Mouse (Mus musculus) kidney, embryonic 14.5 days (tissue): ENCODE data around the gene Rad51b. TPM values are rescaled to one million over a fixed set of nuclear protein-coding genes. Genes with fewer than 3 reads are reported as not detected.

Experiments used
- ATAC-seq: fragments of 200-750 bp; cut with Nextera tagmentation; 2 replicates; pipeline ENCODE4 v1.8.0; 2017; ENCODE audit warnings: moderate number of reproducible peaks, mild to moderate bottlenecking, moderate TSS enrichment, moderate library complexity; ENCODE audit not compliant: low FRiP score, low TSS enrichment
- H3K27ac ChIP-seq: fragments of 300-500 bp; sonication (generic); 2 replicates; pipeline ENCODE4 v1.5.1; 2014; ENCODE audit warnings: low read depth, mild to moderate bottlenecking, low read length, moderate library complexity, mixed read lengths
- H3K27me3 ChIP-seq: fragments of 300-500 bp; sonication (generic); 2 replicates; pipeline ENCODE4 v1.6.1; 2014; ENCODE audit warnings: mild to moderate bottlenecking, low read length; ENCODE audit not compliant: control insufficient read depth, insufficient read depth
- H3K36me3 ChIP-seq: fragments of 300-500 bp; sonication (generic); 2 replicates; pipeline ENCODE4 v1.6.1; 2014; ENCODE audit warnings: low read length, mixed read lengths; ENCODE audit not compliant: control insufficient read depth, insufficient read depth
- H3K4me1 ChIP-seq: fragments of 300-500 bp; sonication (generic); 2 replicates; pipeline ENCODE4 v1.6.1; 2014; ENCODE audit warnings: low read length, mixed read lengths; ENCODE audit not compliant: control insufficient read depth, insufficient read depth
- H3K4me2 ChIP-seq: fragments of 300-500 bp; sonication (generic); replicated peaks from 2 replicates; pipeline ENCODE4 v1.6.1; 2014; ENCODE audit warnings: low read depth, mild to moderate bottlenecking, low read length
- H3K4me3 ChIP-seq: fragments of 300-500 bp; sonication (generic); 2 replicates; pipeline ENCODE4 v1.5.1; 2014; ENCODE audit warnings: mild to moderate bottlenecking, low read length
- H3K9ac ChIP-seq: fragments of 300-500 bp; sonication (generic); 2 replicates; pipeline ENCODE4 v1.6.1; 2014; ENCODE audit warnings: low read depth, mild to moderate bottlenecking, low read length, moderate library complexity
- H3K9me3 ChIP-seq: fragments of 300-500 bp; sonication (generic); 2 replicates; pipeline ENCODE4 v1.6.1; 2016; ENCODE audit warnings: low read length; ENCODE audit not compliant: control insufficient read depth
- WGBS: fragments of 180-500 bp; shearing (Covaris S2); extraction: QIAGEN DNeasy Blood & Tissue Kit; methylation state at CpG from one replicate; pipeline ENCODE4 v1.1.7; 2014; 5-methylcytosine and 5-hydroxymethylcytosine counted together
- polyA plus RNA-seq: library from polyadenylated mRNA; unstranded; fragments of >200 nt; fragmentation: Nextera tagmentation; extraction: Ambion mirVana; gene quantifications from 2 replicates; pipeline ENCODE4 v1.2.1, GENCODE M21; 2014

The Rad51b gene
- polyA plus RNA-seq, 1 experiment from 2014 or later, result 7.2 TPM

- ATAC-seq, result no peak
Measured at GRCm38 (mm10) chr12:79681571-79681970, 384.5 kb downstream of the Rad51b start.

GRCm38 (mm10) chr12:79683350-79683749 lies 386.3 kb downstream of the Rad51b start:
- Histone ChIP-seq H3K9me3 (no peaks in the 10 kb centered on the region), H3K27me3 (no peaks in the 10 kb centered on the region), H3K4me3 (no peak overlapping the region), H3K27ac (peak overlapping the region; percentile 77; the same call in 1 of the 2 replicates), H3K9ac (no peak overlapping the region), H3K4me1 (peaks cover 32% of the 10 kb centered on the region), H3K36me3 (no peaks in the 10 kb centered on the region), H3K4me2 (no peak overlapping the region)
- ATAC-seq, result 0 out of 2 replicates have a peak, but pooled peaks have one; percentile 38
- WGBS, result 12% methylated on average over 3 of the region's 3 CpGs

More at GRCm38 (mm10) chr12:79681571-79681970, 384.5 kb downstream of the Rad51b start:
- Histone ChIP-seq H3K4me2 (no peak overlapping the region), H3K36me3 (no peaks in the 10 kb centered on the region), H3K27ac (no peak overlapping the region), H3K4me3 (no peak overlapping the region), H3K9ac (no peak overlapping the region), H3K9me3 (no peaks in the 10 kb centered on the region), H3K27me3 (no peaks in the 10 kb centered on the region), H3K4me1 (peaks cover 21% of the 10 kb centered on the region)
- WGBS, result 63% methylated on average over 6 of the region's 6 CpGs

- ATAC-seq, result no peak
Measured at GRCm38 (mm10) chr12:79683759-79684158, 386.7 kb downstream of the Rad51b start.

GRCm38 (mm10) chr12:79684338-79684737 lies 387.3 kb downstream of the Rad51b start:
- Histone ChIP-seq H3K4me2 (no peak overlapping the region), H3K27ac (peak overlapping the region; percentile 44; the same call in 1 of the 2 replicates), H3K27me3 (no peaks in the 10 kb centered on the region), H3K36me3 (no peaks in the 10 kb centered on the region), H3K4me1 (peaks cover 37% of the 10 kb centered on the region), H3K9ac (no peak overlapping the region), H3K4me3 (no peak overlapping the region), H3K9me3 (no peaks in the 10 kb centered on the region)
- WGBS, result 94% methylated on average over 2 of the region's 2 CpGs
- no peak for ATAC-seq

More at GRCm38 (mm10) chr12:79683759-79684158, 386.7 kb downstream of the Rad51b start:
- Histone ChIP-seq H3K4me3 (no peak overlapping the region), H3K27ac (peak overlapping the region; percentile 44; the same call in 1 of the 2 replicates), H3K9ac (no peak overlapping the region), H3K36me3 (no peaks in the 10 kb centered on the region), H3K4me1 (peaks cover 35% of the 10 kb centered on the region), H3K4me2 (no peak overlapping the region), H3K27me3 (no peaks in the 10 kb centered on the region), H3K9me3 (no peaks in the 10 kb centered on the region)
- WGBS, result 42% methylated on average over 4 of the region's 4 CpGs

GRCm38 (mm10) chr12:79686594-79687325 lies 389.7 kb downstream of the Rad51b start:
- no peak overlapping the region for H3K4me3 ChIP-seq
- H3K4me1 ChIP-seq, result peaks cover 24% of the 10 kb centered on the region
- H3K9ac ChIP-seq, result no peak overlapping the region
- H3K27me3 ChIP-seq, result no peaks in the 10 kb centered on the region
- H3K36me3 ChIP-seq, result no peaks in the 10 kb centered on the region
- 55% methylated on average over 9 of the region's 9 CpGs for WGBS
- H3K27ac ChIP-seq, result peak overlapping the region; percentile 69
- H3K9me3 ChIP-seq, result no peaks in the 10 kb centered on the region
- no peak overlapping the region for H3K4me2 ChIP-seq
- no peak for ATAC-seq

GRCm38 (mm10) chr12:79687683-79688386 lies 390.8 kb downstream of the Rad51b start:
- H3K4me1 ChIP-seq, result peaks cover 24% of the 10 kb centered on the region
- H3K4me2 ChIP-seq, result no peak overlapping the region
- 20% methylated on average over 7 of the region's 7 CpGs for WGBS
- H3K27ac ChIP-seq, result peak overlapping the region; percentile 69; the same call in 1 of the 2 replicates
- H3K9me3 ChIP-seq, result no peaks in the 10 kb centered on the region
- no peaks in the 10 kb centered on the region for H3K36me3 ChIP-seq
- peak; percentile 63 for ATAC-seq
- H3K27me3 ChIP-seq, result no peaks in the 10 kb centered on the region
- H3K4me3 ChIP-seq, result no peak overlapping the region
- no peak overlapping the region for H3K9ac ChIP-seq

- Histone ChIP-seq H3K27me3 (no peaks in the 10 kb centered on the region), H3K36me3 (no peaks in the 10 kb centered on the region), H3K27ac (no peak overlapping the region; the same call in 1 of the 2 replicates), H3K9me3 (no peaks in the 10 kb centered on the region), H3K4me3 (no peak overlapping the region), H3K4me1 (peaks cover 19% of the 10 kb centered on the region), H3K4me2 (no peak overlapping the region), H3K9ac (no peak overlapping the region)
- no peak; the same call in 1 of the 2 replicates for ATAC-seq
- 56% methylated on average over 8 of the region's 8 CpGs for WGBS
Measured at GRCm38 (mm10) chr12:79689299-79689698, 392.2 kb downstream of the Rad51b start.

GRCm38 (mm10) chr12:79691929-79692862 lies 395.1 kb downstream of the Rad51b start:
- H3K9me3 ChIP-seq, result no peaks in the 10 kb centered on the region
- no peaks in the 10 kb centered on the region for H3K36me3 ChIP-seq
- no peak overlapping the region for H3K4me2 ChIP-seq
- no peak for ATAC-seq
- H3K4me3 ChIP-seq, result no peak overlapping the region
- H3K4me1 ChIP-seq, result peaks cover 15% of the 10 kb centered on the region
- H3K27ac ChIP-seq, result no peak overlapping the region
- 81% methylated on average over 14 of the region's 14 CpGs for WGBS
- H3K27me3 ChIP-seq, result no peaks in the 10 kb centered on the region
- H3K9ac ChIP-seq, result no peak overlapping the region
